Mouse (Mus musculus): Measurements from ENCODE around the gene Capza1.

GRCm38 (mm10) chr3:104789312-104789605 is 75.0 kb downstream of the Capza1 start:
- TF ChIP-seq CTCF (IDR thresholded peaks at IDR 0.05; ENCODE audit: low read depth) = no peak
- no peak for TF ChIP-seq EP300 (IDR thresholded peaks at IDR 0.05; ENCODE audit: low read depth)
